Mouse (Mus musculus) liver, postnatal 0 days (tissue): ENCODE measurements around the gene 2210011C24Rik. TPM values are rescaled to one million over a fixed set of nuclear protein-coding genes. Genes with fewer than 3 reads are reported as not detected.

Experiments used
- ATAC-seq: fragments of 200-750 bp; cut with Nextera tagmentation; 2 replicates; pipeline ENCODE4 v1.8.0; 2017; ENCODE audit warnings: mild to moderate bottlenecking, moderate library complexity
- DNase-seq: peaks from one replicate; pipeline ENCODE4 v3.0.0-alpha.2; 2016
- H3K27ac ChIP-seq: fragments of 300-500 bp; sonication (generic); 2 replicates; pipeline ENCODE4 v1.5.1; 2014; ENCODE audit warnings: antibody characterized with exemption, moderate library complexity, mild to moderate bottlenecking, low read depth
- H3K27me3 ChIP-seq: fragments of 300-500 bp; sonication (generic); 2 replicates; pipeline ENCODE4 v1.6.1; 2014; ENCODE audit warnings: low read length, control low read depth, mixed read lengths; ENCODE audit not compliant: insufficient read depth
- H3K36me3 ChIP-seq: fragments of 300-500 bp; sonication (generic); replicated peaks from 2 replicates; pipeline ENCODE4 v1.6.1; 2014; ENCODE audit warnings: mild to moderate bottlenecking, control low read depth, low read length, moderate library complexity, mixed read lengths; ENCODE audit not compliant: insufficient read depth
- H3K4me1 ChIP-seq: fragments of 300-500 bp; sonication (generic); 2 replicates; pipeline ENCODE4 v1.6.1; 2014; ENCODE audit warnings: antibody characterized with exemption, mild to moderate bottlenecking, control low read depth; ENCODE audit not compliant: insufficient read depth
- H3K4me2 ChIP-seq: fragments of 300-500 bp; sonication (generic); 2 replicates; pipeline ENCODE4 v1.6.1; 2014; ENCODE audit warnings: low read depth, mild to moderate bottlenecking, low read length, moderate library complexity, mixed read lengths
- H3K4me3 ChIP-seq: fragments of 300-500 bp; sonication (generic); 2 replicates; pipeline ENCODE4 v1.5.1; 2014; ENCODE audit warnings: low read depth, low read length
- H3K9ac ChIP-seq: fragments of 300-500 bp; sonication (generic); replicated peaks from 2 replicates; pipeline ENCODE4 v1.6.1; 2014; ENCODE audit warnings: mild to moderate bottlenecking, moderate library complexity
- H3K9me3 ChIP-seq: fragments of 300-500 bp; sonication (generic); 2 replicates; pipeline ENCODE4 v1.6.1; 2016; ENCODE audit warnings: mild to moderate bottlenecking, control low read depth, low read length, mixed read lengths
- CTCF ChIP-seq: sonication (generic); IDR thresholded peaks from 2 replicates; pipeline ENCODE4 v1.5.1; 2016; ENCODE audit warnings: antibody characterized with exemption, low read depth
- EP300 ChIP-seq: IDR thresholded peaks from 2 replicates; pipeline ENCODE4 v1.6.1; 2016; ENCODE audit warnings: antibody characterized with exemption, low read depth, mild to moderate bottlenecking
- WGBS: fragments of 180-500 bp; shearing (Covaris S2); extraction: QIAGEN DNeasy Blood & Tissue Kit; methylation state at CpG from one replicate; pipeline ENCODE4 v1.1.7; 2014; ENCODE audit not compliant: insufficient replicate concordance; 5-methylcytosine and 5-hydroxymethylcytosine counted together
- polyA plus RNA-seq: library from polyadenylated mRNA; unstranded; fragments of >200 nt; fragmentation: Nextera tagmentation; extraction: Ambion mirVana; gene quantifications from 2 replicates; pipeline ENCODE4 v1.2.1, GENCODE M21; 2015

2210011C24Rik gene
- polyA plus RNA-seq, 1 experiment from 2014 or later, result 0.40 TPM

DNA sequence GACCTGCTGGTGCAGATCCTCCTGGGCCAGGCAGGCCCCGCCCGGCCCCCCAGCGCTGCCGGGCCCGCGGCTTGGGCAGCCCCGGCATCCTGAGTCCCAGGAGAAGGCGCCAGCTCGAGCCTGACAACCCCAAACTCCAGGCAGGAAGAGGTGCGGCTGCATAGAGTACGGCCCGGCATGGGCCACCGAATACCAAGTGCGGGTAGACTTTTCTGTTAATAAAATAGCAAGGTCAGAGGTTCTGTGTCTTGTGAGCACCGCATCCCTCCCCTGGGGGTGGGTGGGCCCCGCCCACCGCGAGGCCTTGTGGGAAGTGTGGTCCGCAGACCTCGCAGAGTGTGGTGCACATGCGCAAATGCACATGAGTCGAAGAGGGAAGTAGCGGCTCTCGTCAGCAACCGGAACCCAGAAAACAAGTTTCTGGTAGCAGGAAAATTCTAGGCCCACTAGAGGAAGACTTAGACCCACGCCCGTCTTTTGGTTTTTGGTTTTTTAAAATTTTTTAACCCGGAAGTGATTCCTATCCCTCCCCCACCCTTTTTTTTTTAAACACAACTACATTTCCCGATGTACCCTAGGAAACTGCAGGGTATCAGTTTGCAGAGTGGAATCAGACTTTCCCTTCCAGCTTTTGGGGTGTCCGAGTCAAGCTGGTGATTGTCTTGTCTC is 7.3 kb downstream of the 2210011C24Rik start:
- Histone ChIP-seq H3K9me3 (no peaks in the 10 kb centered on the region), H3K4me2 (peak overlapping the region; percentile 83), H3K4me3 (peak overlapping the region; percentile 57), H3K4me1 (peaks cover 16% of the 10 kb centered on the region), H3K9ac (peak overlapping the region; percentile 63), H3K36me3 (peaks cover 9% of the 10 kb centered on the region; the same call in 1 of the 2 replicates), H3K27me3 (peaks cover 2% of the 10 kb centered on the region; the same call in 1 of the 2 replicates), H3K27ac (peak overlapping the region; percentile 77)
- ATAC-seq, result peak; percentile 92
- 2% methylated on average over 30 of the region's 30 CpGs for WGBS
- peak; percentile 93 for DNase-seq
- TF ChIP-seq EP300 (peak; percentile 41; the same call in 1 of the 2 replicates), CTCF (no peak)

DNA sequence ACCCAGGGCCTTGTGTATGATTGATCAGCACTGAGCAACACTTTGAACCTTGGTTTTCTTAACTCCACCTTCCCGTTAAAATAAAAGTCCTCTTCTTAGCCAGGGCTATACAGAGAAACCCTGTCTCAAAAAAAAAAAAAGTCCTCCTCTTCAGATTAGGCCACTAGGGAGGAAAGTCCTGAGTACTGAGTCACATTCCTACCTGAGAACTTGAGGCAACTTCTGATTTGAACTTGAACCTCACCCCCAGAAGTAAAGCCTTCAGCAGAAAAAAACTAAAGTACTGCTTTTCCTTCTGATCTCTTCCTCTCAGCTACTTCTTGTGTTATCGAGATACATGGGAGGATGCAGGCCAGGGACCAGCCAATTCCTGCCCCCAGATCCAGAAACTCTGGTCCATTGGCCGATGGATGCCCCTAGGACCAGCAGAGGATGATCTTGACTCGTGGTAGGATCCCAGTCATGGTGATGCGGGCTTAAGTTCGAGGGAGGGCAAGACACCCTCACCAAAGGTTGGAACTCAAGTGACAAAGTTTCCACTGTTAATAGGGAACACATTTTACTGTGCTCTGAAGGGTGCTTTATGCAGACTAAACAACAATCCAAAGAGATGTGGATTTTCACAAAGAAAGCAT is 8.2 kb downstream of the 2210011C24Rik start:
- no peak for DNase-seq

DNA sequence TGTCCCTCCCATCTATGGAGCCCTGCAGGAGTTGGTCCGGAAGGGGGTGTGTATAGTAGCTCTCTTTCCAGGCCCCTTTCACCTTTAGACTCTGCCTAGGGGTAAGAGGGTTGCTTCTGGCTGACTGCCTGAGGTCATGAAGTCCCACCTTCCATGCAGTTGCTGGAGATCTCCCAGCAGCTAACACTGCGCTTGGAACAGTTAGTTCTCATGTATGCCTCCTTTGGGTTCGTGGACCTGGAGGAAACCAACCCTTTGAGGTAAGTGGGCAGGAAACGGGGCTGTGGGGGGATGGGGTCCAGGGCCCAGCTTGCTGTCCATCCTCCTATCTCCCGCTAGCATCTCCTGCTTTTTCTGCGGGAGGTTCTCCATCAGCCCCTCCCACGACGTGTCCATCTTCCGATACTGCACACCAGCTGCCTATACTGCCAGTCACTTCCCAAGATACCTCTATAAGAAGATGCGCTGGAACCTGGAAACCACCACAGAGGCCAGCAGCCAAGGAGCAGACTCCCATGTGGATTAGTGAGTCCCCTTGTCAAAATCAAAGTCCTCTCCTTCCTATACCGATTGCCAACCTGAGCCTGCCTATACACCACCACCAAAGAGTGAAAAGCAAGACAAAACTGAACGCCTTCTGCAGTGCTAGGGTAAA is 8.9 kb downstream of the 2210011C24Rik start:
- Histone ChIP-seq H3K27me3 (no peaks in the 10 kb centered on the region), H3K4me2 (no peak overlapping the region), H3K36me3 (peaks cover 15% of the 10 kb centered on the region; the same call in 1 of the 2 replicates), H3K4me1 (peaks cover 27% of the 10 kb centered on the region), H3K9ac (no peak overlapping the region), H3K27ac (no peak overlapping the region), H3K4me3 (no peak overlapping the region), H3K9me3 (no peaks in the 10 kb centered on the region)
- TF ChIP-seq CTCF, result no peak
- no peak for TF ChIP-seq EP300
- 68% methylated on average over 12 of the region's 12 CpGs for WGBS
- no peak for DNase-seq
- ATAC-seq, result no peak

More for the DNA sequence above, 8.2 kb downstream of the 2210011C24Rik start:
- no peak for ATAC-seq
- H3K27ac ChIP-seq, result no peak overlapping the region; the same call in 1 of the 2 replicates
- whole genome bisulfite sequencing, result 71% methylated on average over 6 of the region's 6 CpGs
- peak overlapping the region; percentile 83 for H3K4me2 ChIP-seq
- peaks cover 15% of the 10 kb centered on the region; the same call in 1 of the 2 replicates for H3K36me3 ChIP-seq
- peaks cover 24% of the 10 kb centered on the region for H3K4me1 ChIP-seq
- no peak for TF ChIP-seq EP300
- no peak for TF ChIP-seq CTCF
- no peaks in the 10 kb centered on the region for H3K27me3 ChIP-seq
- H3K9ac ChIP-seq, result peak overlapping the region; percentile 63; the same call in 1 of the 2 replicates
- H3K9me3 ChIP-seq, result no peaks in the 10 kb centered on the region
- H3K4me3 ChIP-seq, result peak overlapping the region; percentile 57; the same call in 1 of the 2 replicates

DNA sequence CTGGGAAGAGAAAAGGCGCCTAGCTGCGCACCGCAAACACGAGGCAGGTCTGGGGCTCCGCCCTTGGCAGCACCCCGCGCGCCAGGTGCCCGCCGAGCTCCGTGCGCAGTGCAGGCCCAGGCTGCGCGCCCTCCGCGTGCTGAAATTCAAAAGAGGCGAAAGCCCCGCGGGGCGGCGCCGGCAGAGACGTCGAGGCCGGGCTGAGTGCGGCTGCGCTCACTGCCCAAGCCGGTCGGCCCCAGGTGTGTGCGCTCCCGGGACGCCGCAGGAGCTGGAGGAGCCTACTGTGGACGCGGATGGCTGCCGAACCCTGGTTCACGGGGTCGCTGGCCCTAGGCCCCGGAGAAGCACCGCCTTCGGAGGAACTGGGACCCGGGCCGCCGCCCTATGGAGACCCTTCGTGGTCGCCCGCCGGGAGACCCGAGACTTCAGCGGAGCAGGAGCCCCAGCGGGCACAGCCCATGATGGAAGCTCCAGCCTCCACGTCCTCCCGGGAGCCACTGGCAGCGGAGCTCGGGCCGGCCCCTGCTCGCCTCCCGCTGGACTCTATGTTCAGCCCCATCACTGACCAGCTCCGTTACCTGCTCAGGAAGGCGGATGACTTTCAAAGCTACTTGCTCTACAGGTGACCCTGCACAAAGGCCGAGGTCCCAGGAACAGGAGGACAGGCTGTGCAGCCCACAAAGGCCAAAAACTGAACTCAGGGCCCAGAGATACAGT is 10.5 kb downstream of the 2210011C24Rik start, which contains the start of gene 1700067K01Rik:
1700067K01Rik (plus strand) TSS at position 222 of the 720 bp plus-strand sequence.
- no peak within 1 kb of the TSS for H3K27ac ChIP-seq
- DNase-seq (no peak), ATAC-seq (no peak)
- no peaks in the 10 kb centered on the region for H3K9me3 ChIP-seq
- peaks cover 29% of the 10 kb centered on the region for H3K4me1 ChIP-seq
- TF ChIP-seq EP300, result no peak
- no peak for TF ChIP-seq CTCF
- H3K27me3 ChIP-seq, result no peaks in the 10 kb centered on the region
- H3K36me3 ChIP-seq, result peaks cover 15% of the 10 kb centered on the region; the same call in 1 of the 2 replicates
- H3K4me3 ChIP-seq, result no peak within 1 kb of the TSS
- no peak within 1 kb of the TSS for H3K9ac ChIP-seq
- 74% methylated on average over 60 of the region's 61 CpGs for WGBS
- no peak within 1 kb of the TSS for H3K4me2 ChIP-seq

DNA sequence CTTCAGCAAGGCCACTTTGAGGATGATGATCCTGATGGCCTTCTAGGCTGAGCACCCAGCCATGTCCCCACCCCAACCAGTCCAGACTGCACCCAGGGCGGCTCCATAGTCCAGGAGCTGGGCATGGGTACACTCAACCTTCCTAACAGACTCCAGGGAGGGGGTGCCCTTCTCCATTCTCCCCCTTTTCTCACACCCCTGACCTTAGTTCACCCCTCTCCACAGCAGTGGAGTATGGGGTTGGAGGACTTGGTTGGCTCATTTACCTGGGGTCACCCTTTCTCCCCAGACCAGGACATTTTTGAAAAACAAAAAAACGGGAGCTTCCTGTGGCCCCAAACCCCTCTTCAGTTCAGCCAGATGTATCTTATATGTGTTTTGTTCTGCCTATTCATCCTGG is 12.1 kb downstream of the 2210011C24Rik start:
- TF ChIP-seq EP300, result no peak
- no peak for TF ChIP-seq CTCF
- H3K4me2 ChIP-seq, result 0 out of 2 replicates have a peak overlapping the region, but pooled peaks have one; percentile 91
- H3K36me3 ChIP-seq, result peaks cover 15% of the 10 kb centered on the region; the same call in 1 of the 2 replicates
- no peak overlapping the region for H3K4me3 ChIP-seq
- ATAC-seq (no peak), DNase-seq (no peak)
- H3K27me3 ChIP-seq, result no peaks in the 10 kb centered on the region
- H3K9me3 ChIP-seq, result no peaks in the 10 kb centered on the region
- H3K9ac ChIP-seq, result no peak overlapping the region
- no peak overlapping the region for H3K27ac ChIP-seq
- 91% methylated on average over 2 of the region's 2 CpGs for WGBS
- H3K4me1 ChIP-seq, result peaks cover 32% of the 10 kb centered on the region
